Mouse (Mus musculus): Measurements from ENCODE around the gene Vmn1r206.
"Not testable (repeated sequence)": the region's sequence is repeated elsewhere in the genome, so short reads cannot be mapped to it uniquely, and the experiment has no call there.

Gene Vmn1r206

DNA sequence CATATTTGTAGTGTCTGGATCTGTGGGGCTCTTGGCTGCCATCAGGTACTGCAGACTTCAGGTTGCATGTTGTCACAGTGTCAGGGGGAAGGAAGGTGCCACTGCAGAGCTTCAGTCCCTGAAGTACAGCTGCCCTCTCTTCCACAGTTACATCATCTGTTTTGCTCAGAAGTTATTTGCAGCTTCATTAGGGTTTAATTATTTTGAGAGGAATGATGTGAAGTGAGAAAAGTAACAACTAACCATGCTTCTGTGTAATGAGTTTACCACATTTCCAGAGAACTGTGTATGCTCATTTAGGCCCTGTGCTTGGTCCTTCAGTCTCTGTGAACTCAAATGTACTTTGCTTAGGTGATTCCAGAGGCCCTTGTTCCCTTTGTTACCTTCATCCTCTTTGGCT lies at the start of gene Vmn1r206:
Gene Vmn1r206 (minus strand): TSS at position 101 of the 400 bp plus-strand sequence.
- DNase-seq, result not testable (repeated sequence)

DNA sequence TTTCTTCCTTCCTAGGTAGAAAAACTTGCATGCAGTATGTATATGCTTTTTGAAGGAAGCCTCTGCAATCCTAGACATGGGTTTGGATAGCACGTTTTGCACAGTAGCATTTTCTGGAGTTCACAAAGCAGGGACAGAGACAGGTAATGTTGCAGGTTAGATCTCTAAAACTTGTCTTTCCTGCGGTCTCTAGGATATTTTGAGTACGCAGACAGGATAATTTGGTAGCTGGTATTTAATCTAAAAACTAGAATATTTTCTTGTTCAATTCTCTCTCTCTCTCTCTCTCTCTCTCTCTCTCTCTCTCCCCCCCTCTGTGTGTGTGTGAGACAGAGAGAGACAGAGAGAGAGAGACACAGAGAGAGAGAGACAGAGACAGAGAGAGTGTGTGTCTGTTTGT lies 31.2 kb downstream of the Vmn1r206 start, which contains the start of gene Vmn1r205:
Gene Vmn1r205 (minus strand): TSS at position 101 of the 400 bp plus-strand sequence.
- DNase-seq, result no peak

DNA sequence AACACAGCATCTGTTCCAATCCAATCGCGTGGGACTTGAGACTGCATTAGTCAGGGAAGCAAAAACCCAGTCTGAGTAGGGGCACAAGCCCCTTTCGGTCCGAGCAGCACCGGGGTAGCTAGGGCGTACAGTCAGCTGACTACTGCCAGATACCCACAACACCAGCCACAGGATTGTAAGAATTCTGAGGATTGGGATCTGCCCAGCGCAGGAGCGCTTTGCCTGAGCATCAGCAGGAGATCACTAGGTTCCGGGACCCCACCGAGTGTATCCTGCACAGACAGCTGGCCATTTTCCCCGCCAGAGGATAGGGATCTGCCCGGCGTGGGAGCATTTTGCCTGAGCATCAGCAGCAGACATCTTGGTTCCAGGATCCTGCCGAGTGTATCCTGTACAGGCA lies 40.7 kb downstream of the Vmn1r206 start:
- not testable (repeated sequence) for DNase-seq

DNA sequence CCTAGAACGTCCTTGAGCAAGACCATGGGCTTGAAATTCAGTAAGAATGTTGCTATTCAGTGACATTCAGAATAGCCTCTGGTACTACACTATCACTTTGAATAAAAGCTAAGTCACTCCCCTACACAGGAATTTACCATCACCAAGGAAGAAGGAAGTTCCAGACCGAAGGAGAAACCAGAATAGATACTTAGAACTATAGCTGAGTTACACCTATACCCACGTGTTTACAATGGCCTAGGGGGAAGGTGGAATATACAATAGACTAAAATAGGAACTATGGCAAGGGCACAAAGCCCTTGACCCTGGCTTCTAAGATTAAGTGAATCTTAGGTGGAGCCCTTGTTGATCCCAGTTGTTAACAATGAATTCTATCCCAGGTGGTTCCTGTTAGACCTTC lies 49.1 kb downstream of the Vmn1r206 start:
- not testable (repeated sequence) for DNase-seq

All from kidney, postnatal 25 days (tissue).